Mouse (Mus musculus): Measurements from ENCODE around the gene Olfr1494. TPM values are rescaled to one million over a fixed set of nuclear protein-coding genes. Genes with fewer than 3 reads are reported as not detected.

Gene Olfr1494
- polyA plus RNA-seq (2015; fragmentation: Nextera tagmentation; extraction: Ambion mirVana) = not detected in 2 replicates

- no peak for TF ChIP-seq CTCF (IDR thresholded peaks at IDR 0.05; ENCODE audit: low read depth)
- no peak within 1 kb of the TSS for H3K4me2 ChIP-seq (replicated peaks; ENCODE audit: low read depth)
- no peaks in the 10 kb centered on the region for H3K4me1 ChIP-seq (replicated peaks; ENCODE audit: control insufficient read depth, insufficient read depth, low read length)
- no peak within 1 kb of the TSS for H3K4me3 ChIP-seq (ENCODE audit: low read depth, low read length)
- no peak within 1 kb of the TSS for H3K27ac ChIP-seq (ENCODE audit: low read depth, low read length)
- H3K27me3 ChIP-seq (replicated peaks; ENCODE audit: control insufficient read depth, insufficient read depth, low read length) = no peaks in the 10 kb centered on the region
- peaks cover 4% of the 10 kb centered on the region; the same call in 1 of the 2 replicates for H3K9me3 ChIP-seq (ENCODE audit: control insufficient read depth)
- no peak for ATAC-seq
- H3K9ac ChIP-seq (ENCODE audit: low read depth, low read length) = no peak within 1 kb of the TSS
- 90% methylated on average over 4 of the region's 4 CpGs for WGBS
- no peaks in the 10 kb centered on the region for H3K36me3 ChIP-seq (ENCODE audit: control insufficient read depth, insufficient read depth)
Measured at GRCm38 (mm10) chr19:13739428-13739827, at the start of gene Olfr1494. TSS of gene Olfr1494 (plus strand) at chr19:13739728.

GRCm38 (mm10) chr19:13696968-13697367 lies 42.6 kb upstream of the Olfr1494 start, which contains the start of gene Olfr1491:
TSS of gene Olfr1491 (plus strand) at chr19:13697268.
- no peaks in the 10 kb centered on the region for H3K9me3 ChIP-seq (ENCODE audit: control insufficient read depth)
- H3K36me3 ChIP-seq (ENCODE audit: control insufficient read depth, insufficient read depth) = no peaks in the 10 kb centered on the region
- H3K27me3 ChIP-seq (replicated peaks; ENCODE audit: control insufficient read depth, insufficient read depth, low read length) = no peaks in the 10 kb centered on the region
- H3K27ac ChIP-seq (ENCODE audit: low read depth, low read length) = no peak within 1 kb of the TSS
- 70% methylated on average over 3 of the region's 3 CpGs for WGBS
- H3K9ac ChIP-seq (ENCODE audit: low read depth, low read length) = no peak within 1 kb of the TSS
- H3K4me1 ChIP-seq (replicated peaks; ENCODE audit: control insufficient read depth, insufficient read depth, low read length) = no peaks in the 10 kb centered on the region
- no peak within 1 kb of the TSS for H3K4me2 ChIP-seq (replicated peaks; ENCODE audit: low read depth)
- no peak for TF ChIP-seq CTCF (IDR thresholded peaks at IDR 0.05; ENCODE audit: low read depth)
- ATAC-seq = no peak
- H3K4me3 ChIP-seq (ENCODE audit: low read depth, low read length) = no peak within 1 kb of the TSS

GRCm38 (mm10) chr19:13722978-13723377 lies 16.6 kb upstream of the Olfr1494 start, which contains the start of gene Olfr1493-ps1:
TSS of gene Olfr1493-ps1 (plus strand) at chr19:13723278.
- H3K4me1 ChIP-seq (replicated peaks; ENCODE audit: control insufficient read depth, insufficient read depth, low read length) = no peaks in the 10 kb centered on the region
- no peak within 1 kb of the TSS for H3K9ac ChIP-seq (ENCODE audit: low read depth, low read length)
- H3K4me3 ChIP-seq (ENCODE audit: low read depth, low read length) = no peak within 1 kb of the TSS
- no peak within 1 kb of the TSS for H3K27ac ChIP-seq (ENCODE audit: low read depth, low read length)
- no peak for TF ChIP-seq CTCF (IDR thresholded peaks at IDR 0.05; ENCODE audit: low read depth)
- WGBS = 43% methylated on average over 2 of the region's 2 CpGs
- no peak within 1 kb of the TSS for H3K4me2 ChIP-seq (replicated peaks; ENCODE audit: low read depth)
- H3K36me3 ChIP-seq (ENCODE audit: control insufficient read depth, insufficient read depth) = no peaks in the 10 kb centered on the region
- H3K9me3 ChIP-seq (ENCODE audit: control insufficient read depth) = no peaks in the 10 kb centered on the region
- no peak for ATAC-seq
- no peaks in the 10 kb centered on the region for H3K27me3 ChIP-seq (replicated peaks; ENCODE audit: control insufficient read depth, insufficient read depth, low read length)

GRCm38 (mm10) chr19:13749366-13749765 lies 9.8 kb downstream of the Olfr1494 start:
- Histone ChIP-seq H3K4me1 (replicated peaks; ENCODE audit: control insufficient read depth, insufficient read depth, low read length) (no peaks in the 10 kb centered on the region), H3K27ac (ENCODE audit: low read depth, low read length) (no peak overlapping the region), H3K9ac (ENCODE audit: low read depth, low read length) (no peak overlapping the region), H3K4me3 (ENCODE audit: low read depth, low read length) (no peak overlapping the region), H3K27me3 (replicated peaks; ENCODE audit: control insufficient read depth, insufficient read depth, low read length) (no peaks in the 10 kb centered on the region), H3K9me3 (ENCODE audit: control insufficient read depth) (no peaks in the 10 kb centered on the region), H3K36me3 (ENCODE audit: control insufficient read depth, insufficient read depth) (no peaks in the 10 kb centered on the region), H3K4me2 (replicated peaks; ENCODE audit: low read depth) (no peak overlapping the region)
- TF ChIP-seq CTCF (IDR thresholded peaks at IDR 0.05; ENCODE audit: low read depth) = no peak
- 87% methylated on average over 1 of the region's 1 CpGs for WGBS
- ATAC-seq = no peak

GRCm38 (mm10) chr19:13764306-13764705 lies 24.8 kb downstream of the Olfr1494 start, which contains the start of gene Olfr1495:
TSS of gene Olfr1495 (plus strand) at chr19:13764606.
- Histone ChIP-seq H3K9me3 (ENCODE audit: control insufficient read depth) (no peaks in the 10 kb centered on the region), H3K36me3 (ENCODE audit: control insufficient read depth, insufficient read depth) (no peaks in the 10 kb centered on the region), H3K4me2 (replicated peaks; ENCODE audit: low read depth) (no peak within 1 kb of the TSS), H3K27ac (ENCODE audit: low read depth, low read length) (no peak within 1 kb of the TSS), H3K4me3 (ENCODE audit: low read depth, low read length) (no peak within 1 kb of the TSS), H3K27me3 (replicated peaks; ENCODE audit: control insufficient read depth, insufficient read depth, low read length) (no peaks in the 10 kb centered on the region), H3K4me1 (replicated peaks; ENCODE audit: control insufficient read depth, insufficient read depth, low read length) (no peaks in the 10 kb centered on the region), H3K9ac (ENCODE audit: low read depth, low read length) (no peak within 1 kb of the TSS)
- no peak for TF ChIP-seq CTCF (IDR thresholded peaks at IDR 0.05; ENCODE audit: low read depth)
- 69% methylated on average over 3 of the region's 3 CpGs for WGBS
- ATAC-seq = no peak

GRCm38 (mm10) chr19:13768565-13769276 lies 29.2 kb downstream of the Olfr1494 start:
- Histone ChIP-seq H3K9ac (ENCODE audit: low read depth, low read length) (no peak overlapping the region), H3K27ac (ENCODE audit: low read depth, low read length) (no peak overlapping the region), H3K4me3 (ENCODE audit: low read depth, low read length) (no peak overlapping the region), H3K9me3 (ENCODE audit: control insufficient read depth) (no peaks in the 10 kb centered on the region), H3K27me3 (replicated peaks; ENCODE audit: control insufficient read depth, insufficient read depth, low read length) (no peaks in the 10 kb centered on the region), H3K4me2 (replicated peaks; ENCODE audit: low read depth) (no peak overlapping the region), H3K36me3 (ENCODE audit: control insufficient read depth, insufficient read depth) (no peaks in the 10 kb centered on the region), H3K4me1 (replicated peaks; ENCODE audit: control insufficient read depth, insufficient read depth, low read length) (no peaks in the 10 kb centered on the region)
- no peak for ATAC-seq
- no peak for TF ChIP-seq CTCF (IDR thresholded peaks at IDR 0.05; ENCODE audit: low read depth)
- 92% methylated on average over 9 of the region's 9 CpGs for WGBS

Measured in intestine, postnatal 0 days (tissue).